Mouse (Mus musculus) splenic B cell, adult 2 months (primary cell): ENCODE data around the gene Tfrc.

Experiments
- DNase-seq: peaks from one replicate; pipeline ENCODE4 v3.0.0-alpha.2; 2011; ENCODE audit warnings: low read depth, low spot score
- H3K27me3 ChIP-seq: 2 replicates; pipeline ENCODE4 v1.6.1; 2012; ENCODE audit warnings: mild to moderate bottlenecking, low read length, moderate library complexity, mixed read lengths; ENCODE audit not compliant: control insufficient read depth, poor library complexity, insufficient read depth, severe bottlenecking
- H3K36me3 ChIP-seq: 2 replicates; pipeline ENCODE4 v1.6.1; 2012; ENCODE audit warnings: mild to moderate bottlenecking, low read length, moderate library complexity, mixed read lengths; ENCODE audit not compliant: control insufficient read depth, poor library complexity, insufficient read depth, severe bottlenecking

Gene Tfrc

GRCm38 (mm10) chr16:32608712-32609400 is at the start of gene Tfrc:
TSS of gene Tfrc (plus strand) at chr16:32608920.
- H3K36me3 ChIP-seq: no peaks in the 10 kb centered on the region
- no peaks in the 10 kb centered on the region for H3K27me3 ChIP-seq
- DNase-seq: peak; percentile 99

DNA sequence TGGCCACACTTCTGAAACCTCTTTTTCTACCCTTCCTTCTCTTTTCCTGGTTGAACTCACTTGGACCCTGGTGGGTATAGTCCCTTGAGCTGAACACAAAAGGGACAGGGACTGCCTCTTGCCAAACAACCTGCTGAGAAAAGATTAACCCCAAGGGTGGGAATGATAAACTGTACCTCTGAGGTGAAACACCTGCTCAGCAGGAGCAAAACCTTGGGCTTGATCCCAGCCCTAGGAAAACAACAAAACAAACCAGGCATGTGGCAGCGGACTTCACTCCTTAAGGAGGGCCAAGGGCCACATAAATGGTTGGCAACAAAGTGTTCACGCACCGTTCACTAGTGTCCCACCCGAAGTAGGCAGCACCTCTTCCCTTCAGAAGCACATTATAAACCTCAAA is 49.2 kb upstream of the Tfrc start:
- H3K27me3 ChIP-seq: no peaks in the 10 kb centered on the region
- DNase-seq: no peak

GRCm38 (mm10) chr16:32563056-32563793 is 45.5 kb upstream of the Tfrc start:
- no peaks in the 10 kb centered on the region for H3K27me3 ChIP-seq
- no peak for DNase-seq
- H3K36me3 ChIP-seq: no peaks in the 10 kb centered on the region

More for the DNA sequence above, 49.2 kb upstream of the Tfrc start:
- no peaks in the 10 kb centered on the region for H3K36me3 ChIP-seq

DNA sequence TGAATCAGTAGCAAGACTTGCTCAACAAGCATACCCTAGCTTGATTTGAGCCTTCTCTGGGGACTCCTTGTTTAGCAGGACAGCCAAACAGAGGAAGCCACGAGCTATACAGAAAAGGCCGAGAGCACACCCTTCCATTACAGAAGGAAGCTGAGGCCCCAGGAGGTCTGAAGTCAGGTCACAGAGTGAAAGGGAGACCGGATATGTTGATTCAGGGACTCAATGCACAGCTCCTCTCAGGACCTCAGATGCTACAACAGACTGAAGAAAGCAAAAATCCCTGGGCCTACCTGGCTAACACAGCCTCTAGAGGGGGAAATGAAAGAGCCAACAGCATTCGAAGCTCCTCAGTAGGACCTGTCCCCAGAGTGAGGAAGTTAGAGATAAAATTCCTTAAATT is 41.4 kb upstream of the Tfrc start:
- Histone ChIP-seq H3K27me3 (no peaks in the 10 kb centered on the region), H3K36me3 (no peaks in the 10 kb centered on the region)
- peak; percentile 18 for DNase-seq

DNA sequence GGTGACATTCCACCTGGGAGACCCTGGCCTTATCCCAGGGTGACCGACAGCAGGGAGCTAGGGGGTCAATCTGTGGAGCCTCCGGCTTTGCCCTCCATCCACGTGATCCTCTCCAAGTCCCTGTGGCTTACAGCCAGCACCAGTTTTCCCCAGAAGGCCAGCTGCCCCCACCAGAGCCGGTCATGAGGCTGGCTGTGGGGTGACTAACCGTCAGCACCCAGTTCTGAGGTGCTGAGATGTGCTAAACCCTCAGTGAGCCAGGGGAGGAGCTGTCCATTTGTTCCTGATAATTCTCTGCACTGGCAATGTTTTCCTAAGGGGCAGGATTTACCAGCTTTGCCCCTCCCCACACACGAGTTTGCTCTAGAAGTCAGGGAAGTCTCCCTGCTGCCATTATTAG is 40.3 kb upstream of the Tfrc start:
- no peak for DNase-seq
- Histone ChIP-seq H3K27me3 (no peaks in the 10 kb centered on the region), H3K36me3 (no peaks in the 10 kb centered on the region)

- no peaks in the 10 kb centered on the region for H3K36me3 ChIP-seq
- no peak for DNase-seq
- no peaks in the 10 kb centered on the region for H3K27me3 ChIP-seq
Observed at GRCm38 (mm10) chr16:32570042-32570441, 38.7 kb upstream of the Tfrc start.

GRCm38 (mm10) chr16:32572528-32572927 is 36.2 kb upstream of the Tfrc start:
- H3K27me3 ChIP-seq: no peaks in the 10 kb centered on the region
- peak; percentile 15 for DNase-seq

DNA sequence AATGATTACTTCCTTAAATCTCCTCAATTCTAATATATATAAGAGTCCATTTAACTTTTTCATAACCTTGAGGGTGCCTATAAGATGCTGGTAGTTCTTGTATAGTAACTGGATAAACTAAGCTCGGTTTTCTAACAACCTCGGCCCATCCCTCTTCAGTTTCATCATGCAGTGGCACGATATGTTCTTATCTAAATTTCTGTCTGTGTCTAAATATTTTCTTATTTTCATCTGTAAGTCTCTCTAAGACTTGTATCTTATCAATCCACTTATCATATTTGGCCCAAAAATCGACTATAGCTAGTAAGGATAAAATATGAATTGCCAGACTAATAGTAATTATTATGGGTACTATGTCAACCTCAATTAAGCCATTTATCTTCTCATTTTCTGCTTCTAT is 22.2 kb upstream of the Tfrc start:
- Histone ChIP-seq H3K36me3 (no peaks in the 10 kb centered on the region), H3K27me3 (no peaks in the 10 kb centered on the region)
- DNase-seq: no peak

More at GRCm38 (mm10) chr16:32572528-32572927, 36.2 kb upstream of the Tfrc start:
- H3K36me3 ChIP-seq: no peaks in the 10 kb centered on the region

- Histone ChIP-seq H3K36me3 (no peaks in the 10 kb centered on the region), H3K27me3 (no peaks in the 10 kb centered on the region)
- DNase-seq: no peak
Observed at GRCm38 (mm10) chr16:32588568-32588967, 20.2 kb upstream of the Tfrc start.

GRCm38 (mm10) chr16:32591521-32591920 is 17.2 kb upstream of the Tfrc start:
- DNase-seq: no peak
- H3K27me3 ChIP-seq: no peaks in the 10 kb centered on the region
- H3K36me3 ChIP-seq: no peaks in the 10 kb centered on the region

- no peaks in the 10 kb centered on the region for H3K36me3 ChIP-seq
- no peak for DNase-seq
Observed at GRCm38 (mm10) chr16:32593283-32593805, 15.4 kb upstream of the Tfrc start.

DNA sequence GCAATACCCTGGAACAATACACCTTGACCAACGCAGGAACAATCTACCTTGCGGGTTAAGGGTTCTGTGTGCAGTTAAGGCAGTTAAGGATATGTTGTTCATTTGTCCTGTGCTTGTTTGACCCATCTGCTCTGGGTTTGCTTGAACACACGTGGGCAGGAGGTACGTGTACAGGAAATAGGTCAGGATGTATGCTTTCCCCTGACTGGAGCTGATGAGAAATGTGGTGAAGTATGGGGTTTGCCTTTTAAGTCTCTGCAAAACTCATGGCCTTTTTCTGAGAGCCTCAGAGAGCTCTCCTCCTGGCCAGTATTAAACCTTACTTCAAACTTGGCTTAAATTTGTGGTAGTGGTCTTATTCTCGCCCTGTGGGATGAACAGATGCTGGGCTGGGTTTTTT is 14.8 kb upstream of the Tfrc start:
- DNase-seq: no peak
- H3K36me3 ChIP-seq: no peaks in the 10 kb centered on the region
- H3K27me3 ChIP-seq: no peaks in the 10 kb centered on the region

More at GRCm38 (mm10) chr16:32593283-32593805, 15.4 kb upstream of the Tfrc start:
- no peaks in the 10 kb centered on the region for H3K27me3 ChIP-seq

- Histone ChIP-seq H3K27me3 (no peaks in the 10 kb centered on the region), H3K36me3 (no peaks in the 10 kb centered on the region)
- no peak for DNase-seq
Observed at GRCm38 (mm10) chr16:32594701-32595100, 14.0 kb upstream of the Tfrc start.

DNA sequence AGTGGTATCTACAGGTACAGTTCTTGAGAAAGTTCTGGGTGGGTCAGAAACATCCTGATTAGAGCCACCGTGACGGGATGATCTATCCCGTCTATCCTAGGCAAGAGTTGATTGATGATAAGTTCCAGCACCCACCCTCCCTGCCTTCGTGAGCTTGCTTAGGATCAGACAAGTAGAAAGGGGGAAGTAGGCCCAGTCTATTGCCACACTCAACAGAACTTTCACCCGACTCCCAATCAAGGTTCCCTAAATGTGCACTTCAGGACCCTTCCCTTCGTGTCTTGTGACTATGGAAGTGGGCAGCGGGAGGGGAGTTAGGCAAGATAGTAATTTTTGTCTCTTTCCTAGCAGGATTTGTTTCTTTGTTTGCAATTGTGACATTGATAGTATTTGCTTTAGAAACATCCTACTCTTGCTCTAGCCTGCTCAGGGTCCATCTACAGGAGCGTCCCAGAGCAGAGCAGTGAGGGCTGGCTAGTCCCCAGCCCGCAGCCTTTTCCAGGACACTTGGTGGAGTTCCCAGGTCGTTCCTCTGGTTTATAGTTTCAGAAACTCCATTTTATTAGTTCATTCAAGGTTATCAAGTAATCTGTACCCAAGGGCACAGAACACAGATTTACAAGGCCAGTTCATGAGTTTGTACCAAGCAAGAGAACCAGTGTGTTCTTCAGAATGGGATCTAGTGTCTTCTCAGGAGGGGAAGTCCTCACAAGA is 13.4 kb upstream of the Tfrc start:
- no peak for DNase-seq
- Histone ChIP-seq H3K36me3 (no peaks in the 10 kb centered on the region), H3K27me3 (no peaks in the 10 kb centered on the region)

GRCm38 (mm10) chr16:32597909-32598381 is 10.8 kb upstream of the Tfrc start:
- no peak for DNase-seq
- no peaks in the 10 kb centered on the region for H3K27me3 ChIP-seq
- no peaks in the 10 kb centered on the region for H3K36me3 ChIP-seq
